Mouse (Mus musculus): ENCODE data around the gene Nol6.

Gene Nol6

DNA sequence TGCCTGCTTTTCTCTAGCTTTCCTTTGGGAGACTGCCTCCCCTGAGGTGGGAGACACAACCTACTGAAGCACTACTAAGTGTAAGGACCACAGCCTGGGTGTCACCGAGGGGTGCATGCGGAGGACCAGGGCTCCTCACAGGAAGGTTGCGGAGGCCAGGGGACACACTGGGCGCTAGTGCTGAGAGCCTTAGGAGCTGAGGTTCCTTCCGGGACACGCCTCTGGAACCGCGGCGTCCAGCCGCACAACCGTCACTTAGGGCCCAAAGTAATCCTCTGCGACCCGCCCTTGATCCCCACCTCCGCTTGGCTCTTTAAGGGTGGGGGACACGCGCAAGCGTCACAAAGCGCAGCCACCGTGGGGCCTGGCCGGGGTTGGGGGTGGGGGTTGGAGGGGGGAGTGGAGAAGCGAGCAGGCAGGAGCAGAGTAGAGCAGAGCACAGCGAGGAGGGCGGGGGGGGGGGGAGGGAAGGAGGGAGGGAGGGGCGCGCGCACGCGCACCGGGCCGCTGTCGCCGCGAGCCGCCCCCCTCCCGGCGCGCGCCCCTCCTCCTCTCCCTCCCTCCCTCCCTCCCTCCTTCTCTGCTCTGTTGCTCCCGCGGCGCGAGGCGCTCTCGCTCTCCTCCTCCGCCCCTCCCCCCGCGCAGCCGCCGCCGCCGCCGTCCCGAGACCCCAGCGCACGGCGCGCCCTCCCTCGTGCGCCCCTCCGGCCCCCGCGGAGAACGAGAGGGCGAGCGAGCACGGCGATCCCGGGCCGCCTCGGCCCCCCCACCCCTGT lies 10.9 kb upstream of the Nol6 start:
- ChIA-PET CTCF (interaction anchor here in 3 of 4 experiments (0.7 to 1.8 kb wide), 10 partner anchors 11 to 255 kb away, joined by 3 to 7 read pairs (median 4); partner anchors contain the start of gene Nol6 (in 1 of the 3)), POLR2A (interaction anchor here (0.5 to 3.4 kb wide), 79 partner anchors 8 to 605 kb away, joined by 3 to 45 read pairs (median 4); partner anchors contain the start of genes Nol6 (in 3 of the 4), Aqp3 (in 1 of the 4), Bag1 (in 1 of the 4) and Chmp5 (in 1 of the 4))

DNA sequence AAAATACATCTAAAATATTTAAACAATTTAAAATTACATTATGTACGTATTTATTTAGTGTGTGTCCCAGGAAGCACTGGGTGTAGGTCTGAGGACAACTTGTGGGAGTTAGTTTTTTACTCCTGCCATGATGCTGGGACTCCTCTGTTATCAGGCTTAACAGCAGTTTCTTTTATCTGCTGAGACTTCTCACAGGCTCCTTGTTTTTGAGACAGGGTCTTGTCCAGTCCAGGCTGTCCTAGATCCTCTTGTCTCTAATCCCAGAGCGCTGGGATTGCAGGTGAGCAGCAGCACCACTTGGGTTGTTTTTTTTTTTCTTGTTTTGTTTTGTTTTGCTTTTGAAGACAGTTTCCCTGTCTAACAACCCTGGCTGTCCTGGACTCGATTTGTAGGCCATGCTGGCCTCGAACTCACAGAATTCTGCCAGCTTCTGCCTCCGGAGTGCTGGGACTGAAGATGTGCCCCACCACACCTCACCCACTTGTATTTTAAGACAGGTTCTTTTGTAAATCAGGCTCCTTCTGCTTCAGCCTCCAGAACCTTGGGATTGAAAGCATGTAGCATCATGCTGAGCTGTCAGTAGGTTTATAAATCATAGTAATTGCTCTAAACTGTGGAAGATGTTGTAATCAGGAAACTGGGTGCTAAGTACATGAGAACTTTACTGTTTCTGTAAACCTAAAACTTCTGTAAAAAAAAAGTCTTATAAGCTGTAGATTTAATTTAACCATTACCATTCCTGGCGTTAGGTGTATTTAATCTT lies 9.5 kb upstream of the Nol6 start:
- ChIA-PET CTCF (interaction anchor here in 1 of 4 experiments (1.1 to 1.8 kb wide), 3 partner anchors 23 to 83 kb away, joined by 4 to 7 read pairs (median 4); no protein-coding TSS in a partner anchor), POLR2A (interaction anchor here (0.6 to 3.4 kb wide), 38 partner anchors 9 to 370 kb away, joined by 3 to 45 read pairs (median 5); partner anchors contain the start of genes Nol6 (in 4 of the 4), Aqp3 (in 1 of the 4) and Ubap2 (in 1 of the 4))

DNA sequence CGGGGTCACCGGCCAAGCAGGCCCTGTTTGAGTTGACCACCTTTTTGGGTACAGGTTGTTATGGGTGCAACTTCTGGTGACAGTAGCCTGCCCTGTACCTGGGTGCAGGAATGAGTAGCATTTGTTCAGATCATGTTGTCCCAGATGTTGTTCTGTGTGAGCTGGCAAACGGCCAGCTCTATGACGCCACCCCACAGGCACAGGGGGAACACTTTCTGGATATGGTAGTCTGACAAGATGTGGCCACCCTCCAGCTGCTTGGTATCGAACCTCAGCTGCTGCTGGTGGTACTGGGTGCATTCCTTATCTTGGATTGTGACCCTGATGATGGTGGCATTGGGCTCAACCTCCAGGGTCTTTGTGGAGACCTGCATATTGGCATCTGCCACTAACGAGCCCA lies 8.2 kb upstream of the Nol6 start:
- POLR2A ChIA-PET: interaction anchor here in 2 of 4 experiments (0.7 to 3.0 kb wide), 6 partner anchors 8 to 209 kb away, joined by 3 to 27 read pairs (median 4); partner anchors contain the start of gene Nol6 (in 2 of the 2)

DNA sequence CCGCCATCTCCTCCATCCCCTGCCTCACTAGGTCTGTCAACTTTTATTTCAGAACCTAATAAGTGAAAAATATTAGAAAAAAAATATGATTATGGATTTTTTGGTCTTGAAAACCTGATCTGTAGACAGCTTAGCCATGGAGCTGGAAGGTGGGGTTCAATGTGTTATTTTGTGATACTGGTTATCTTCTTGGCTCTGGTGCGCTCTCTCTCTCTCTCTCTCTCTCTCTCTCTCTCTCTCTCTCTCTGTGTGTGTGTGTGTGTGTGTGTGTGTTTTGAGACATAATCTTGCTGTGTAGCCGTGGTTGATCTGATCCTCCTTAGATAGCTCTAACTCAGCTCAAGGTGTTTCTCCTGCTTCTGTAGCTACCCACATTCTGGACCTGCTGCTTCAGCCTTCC lies 5.6 kb upstream of the Nol6 start:
- POLR2A ChIA-PET: interaction anchor here (0.6 to 2.9 kb wide), 26 partner anchors 12 to 1892 kb away, joined by 3 to 20 read pairs (median 5); partner anchors contain the start of genes Aqp3 (in 1 of the 4), Ubap1 (in 1 of the 4) and Ubap2 (in 1 of the 4)
- CTCF ChIA-PET: interaction anchor here (0.6 to 2.9 kb wide), 46 partner anchors 9 to 423 kb away, joined by 3 to 40 read pairs (median 4); partner anchors contain the start of gene Ubap1 (in 1 of the 4)

More for the DNA sequence above, 8.2 kb upstream of the Nol6 start:
- CTCF ChIA-PET: interaction anchor here in 1 of 4 experiments (1.8 kb wide), 1 partner anchor 33 kb away, joined by 5 read pairs; no protein-coding TSS in a partner anchor

DNA sequence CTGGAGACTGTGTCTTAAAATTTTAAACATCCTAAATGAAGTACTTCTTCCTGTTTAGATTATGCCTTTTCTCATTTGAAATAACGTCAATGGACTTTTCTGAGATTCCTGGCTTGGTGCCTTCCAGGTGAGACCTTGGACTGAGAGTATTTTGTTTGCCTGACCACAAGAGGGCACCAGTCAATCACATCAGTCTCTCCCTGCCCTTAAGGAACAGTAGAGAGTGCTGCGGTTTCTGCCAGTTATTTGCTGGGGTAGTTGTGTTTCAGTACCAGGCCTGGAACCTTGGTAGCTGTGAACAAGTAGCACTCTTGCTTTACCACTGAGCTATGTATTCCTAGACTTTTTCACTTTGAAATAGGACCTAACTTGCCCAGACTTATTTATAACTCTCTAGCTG lies 5.2 kb upstream of the Nol6 start:
- ChIA-PET POLR2A (interaction anchor here (0.6 to 2.9 kb wide), 26 partner anchors 13 to 220 kb away, joined by 3 to 20 read pairs (median 4); partner anchors contain the start of genes Aqp3 (in 1 of the 4), Ubap1 (in 1 of the 4) and Ubap2 (in 1 of the 4)), CTCF (interaction anchor here (0.6 to 2.9 kb wide), 40 partner anchors 10 to 423 kb away, joined by 3 to 40 read pairs (median 4); partner anchors contain the start of gene Ubap1 (in 1 of the 4))

DNA sequence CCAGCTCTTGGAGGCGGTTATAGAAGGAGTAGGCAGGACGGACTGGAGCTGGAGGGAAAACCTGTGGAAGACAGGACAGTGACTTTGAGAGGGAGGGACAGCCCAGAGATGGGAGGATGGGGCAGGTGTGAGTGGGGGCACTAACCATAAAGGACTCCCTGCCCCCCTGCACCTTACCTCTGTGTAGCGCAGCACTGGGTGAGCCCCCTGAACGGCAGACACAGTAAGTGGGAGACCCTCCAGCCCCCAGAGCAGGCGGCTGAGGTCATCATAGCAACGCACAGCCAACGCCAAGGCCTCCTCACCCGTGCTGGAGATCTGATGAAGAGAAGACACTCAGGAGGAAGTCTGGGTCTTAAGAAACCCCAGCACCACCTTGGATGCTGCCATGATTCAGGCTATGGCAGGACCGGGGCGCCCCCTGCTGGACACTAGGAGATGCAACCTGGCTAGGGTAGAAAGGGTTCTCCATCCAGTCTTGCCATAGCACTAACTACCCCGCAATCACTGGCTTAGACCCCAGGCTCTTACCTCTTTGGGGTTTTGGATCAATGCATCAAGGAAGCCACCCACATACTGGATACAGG lies 5.5 kb downstream of the Nol6 start:
- ChIA-PET CTCF (interaction anchor here (0.5 to 8.3 kb wide), 19 partner anchors 9 to 167 kb away, joined by 3 to 97 read pairs (median 5); no protein-coding TSS in a partner anchor), POLR2A (interaction anchor here in 3 of 4 experiments (0.8 to 3.1 kb wide), 13 partner anchors 11 to 156 kb away, joined by 3 to 27 read pairs (median 4); partner anchors contain the start of gene Ubap2 (in 1 of the 3))

DNA sequence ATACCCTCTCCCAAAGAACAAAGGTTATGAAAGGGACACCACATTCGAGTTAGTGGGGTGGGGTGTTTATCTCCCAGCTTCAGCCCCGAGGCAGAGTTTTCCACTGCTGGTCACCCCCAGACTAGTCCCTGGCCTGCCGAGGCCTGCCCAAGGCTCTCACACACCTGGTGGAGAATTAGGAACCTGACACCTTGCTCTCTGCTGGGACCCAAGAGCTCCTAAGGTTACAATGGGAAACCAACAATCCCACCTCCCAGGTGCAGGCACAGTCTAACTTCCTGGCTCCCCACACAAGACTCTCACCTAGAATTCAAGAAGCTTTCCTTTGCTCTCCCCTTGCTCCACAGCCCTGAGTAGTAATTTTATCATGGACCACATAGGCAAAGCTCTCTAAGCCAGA lies 7.4 kb downstream of the Nol6 start:
- CTCF ChIA-PET: interaction anchor here (0.7 to 8.3 kb wide), 6 partner anchors 43 to 66 kb away, joined by 3 to 97 read pairs (median 14); no protein-coding TSS in a partner anchor
- POLR2A ChIA-PET: interaction anchor here in 3 of 4 experiments (0.5 to 3.7 kb wide), 20 partner anchors 11 to 84 kb away, joined by 3 to 27 read pairs (median 4); partner anchors contain the start of gene Aqp3 (in 2 of the 3)

DNA sequence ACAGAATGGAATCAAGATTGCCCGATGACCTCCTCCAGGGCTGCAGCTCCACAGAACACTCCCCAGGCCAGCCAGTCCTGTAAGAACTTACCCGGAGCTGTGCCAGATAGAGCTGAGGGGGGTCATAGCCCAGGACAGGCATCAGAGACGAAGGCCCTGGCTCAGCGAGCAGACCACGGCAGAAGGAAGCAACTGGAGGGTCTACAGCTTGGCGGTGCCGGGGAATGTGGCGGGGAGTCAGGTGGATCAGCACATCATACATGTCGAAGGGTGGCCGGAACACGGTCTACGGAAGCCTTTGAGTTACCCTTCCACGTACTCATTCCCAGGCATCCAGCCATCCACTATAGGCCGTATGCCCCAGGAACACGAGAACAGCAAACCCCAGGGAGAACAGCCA lies 8.5 kb downstream of the Nol6 start:
- ChIA-PET CTCF (interaction anchor here in 3 of 4 experiments (0.6 to 8.3 kb wide), 6 partner anchors 42 to 66 kb away, joined by 3 to 97 read pairs (median 8); no protein-coding TSS in a partner anchor), POLR2A (interaction anchor here in 3 of 4 experiments (0.6 to 5.4 kb wide), 27 partner anchors 8 to 83 kb away, joined by 3 to 28 read pairs (median 4); partner anchors contain the start of genes Aqp3 (in 3 of the 3) and Nol6 (in 2 of the 3))

DNA sequence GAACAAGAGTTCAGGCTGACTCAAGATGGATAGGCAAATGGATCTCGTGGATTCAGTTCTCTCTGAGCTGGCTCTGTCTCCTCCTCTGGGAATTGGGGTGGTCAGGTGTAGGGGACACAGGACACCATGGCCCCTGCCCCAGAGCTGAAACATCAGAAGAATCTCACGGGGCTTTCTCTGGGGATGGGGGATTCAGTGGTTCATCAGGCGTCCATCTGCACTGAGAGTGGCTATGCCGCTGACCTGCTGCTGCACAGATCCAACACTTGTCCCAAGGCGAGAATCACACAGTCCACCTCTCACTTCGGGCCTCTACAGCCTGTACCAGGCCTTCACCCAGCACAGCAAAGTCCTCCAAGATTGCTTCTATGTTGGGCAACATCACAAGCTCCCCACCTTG lies 9.2 kb downstream of the Nol6 start:
- ChIA-PET CTCF (interaction anchor here (0.6 to 8.3 kb wide), 12 partner anchors 14 to 66 kb away, joined by 3 to 97 read pairs (median 4); partner anchors contain the start of gene Aqp3 (in 1 of the 4)), POLR2A (interaction anchor here (0.6 to 5.4 kb wide), 23 partner anchors 9 to 80 kb away, joined by 3 to 28 read pairs (median 4); partner anchors contain the start of genes Aqp3 (in 2 of the 4) and Nol6 (in 2 of the 4))

DNA sequence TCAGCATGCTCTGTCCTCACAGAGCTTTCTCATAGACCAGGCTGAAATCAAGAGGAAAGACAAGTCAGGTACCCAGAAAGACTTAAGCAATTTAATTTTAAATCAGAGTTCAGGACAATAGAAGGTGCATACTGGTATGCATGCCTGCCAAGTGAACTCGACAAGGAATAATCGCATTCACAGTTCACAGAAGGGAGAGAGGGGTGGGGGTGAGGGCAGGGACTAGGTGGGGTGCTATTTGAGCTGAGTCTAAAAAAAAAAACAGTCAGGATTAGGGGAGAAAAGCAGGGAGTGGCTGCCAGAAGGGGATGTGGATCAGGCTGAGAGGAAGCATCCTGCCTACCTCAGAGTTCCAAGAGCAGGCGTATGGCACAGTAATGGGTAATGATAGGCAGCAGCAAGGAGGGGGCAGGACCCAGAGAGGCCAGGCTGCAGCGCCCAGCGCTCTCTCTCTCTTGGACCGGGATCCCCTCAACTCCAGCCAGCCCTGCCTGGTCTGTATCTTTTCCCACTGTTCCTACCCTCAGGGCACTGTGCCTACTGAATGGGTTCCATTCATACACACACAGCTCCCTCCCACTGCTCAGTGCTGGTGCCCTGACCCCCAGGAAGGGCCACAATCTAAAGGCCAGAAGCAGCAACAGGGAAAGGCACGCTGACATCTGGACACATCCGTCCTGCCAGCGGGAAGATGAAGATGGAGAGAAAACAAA lies 9.7 kb downstream of the Nol6 start:
- ChIA-PET POLR2A (interaction anchor here (0.6 to 5.4 kb wide), 22 partner anchors 8 to 98 kb away, joined by 3 to 28 read pairs (median 4); partner anchors contain the start of genes Aqp3 (in 2 of the 4) and Nol6 (in 2 of the 4)), CTCF (interaction anchor here (0.6 to 8.3 kb wide), 14 partner anchors 10 to 65 kb away, joined by 3 to 97 read pairs (median 4); partner anchors contain the start of genes Nol6 (in 2 of the 4) and Aqp3 (in 1 of the 4))

DNA sequence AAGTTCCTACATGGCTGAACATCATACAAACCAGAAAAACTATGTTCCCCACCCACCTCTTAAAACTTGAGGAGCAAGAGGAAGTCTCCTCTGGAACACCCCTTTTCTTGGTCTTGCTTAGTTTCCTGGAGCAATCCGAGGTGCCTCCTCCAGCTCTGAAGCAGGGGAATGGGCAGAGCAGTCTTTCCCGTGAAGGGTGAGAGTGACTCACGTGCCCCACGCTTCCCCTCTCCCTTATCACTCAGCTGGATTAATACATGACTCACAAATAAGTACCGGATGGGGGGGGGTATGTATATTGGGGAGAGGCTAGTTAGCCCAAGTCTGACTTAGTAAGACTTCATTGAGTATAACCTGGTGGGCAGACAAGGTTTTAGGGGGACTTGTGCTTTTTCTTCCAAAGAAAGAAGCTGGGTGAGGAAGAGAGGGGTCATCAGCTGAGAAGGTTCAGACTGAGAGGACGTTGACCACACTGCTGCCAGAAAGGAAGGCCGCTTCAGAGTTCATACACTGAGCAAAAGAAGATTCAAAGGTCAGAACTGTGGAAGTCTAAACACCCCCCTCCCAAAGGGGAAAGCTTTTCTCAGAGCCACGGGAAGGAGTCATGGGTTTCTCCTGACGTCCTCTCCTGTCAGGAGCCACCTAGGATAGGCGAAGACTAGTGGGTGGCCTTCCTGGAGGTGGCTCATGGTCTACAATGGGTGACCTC lies 15.4 kb downstream of the Nol6 start:
- POLR2A ChIA-PET: interaction anchor here in 3 of 4 experiments (0.7 to 3.0 kb wide), 19 partner anchors 9 to 201 kb away, joined by 3 to 14 read pairs (median 4); partner anchors contain the start of genes Aqp3 (in 3 of the 3) and Nol6 (in 1 of the 3)
- CTCF ChIA-PET: interaction anchor here (0.5 to 1.4 kb wide), 6 partner anchors 9 to 58 kb away, joined by 3 to 8 read pairs (median 3); no protein-coding TSS in a partner anchor

DNA sequence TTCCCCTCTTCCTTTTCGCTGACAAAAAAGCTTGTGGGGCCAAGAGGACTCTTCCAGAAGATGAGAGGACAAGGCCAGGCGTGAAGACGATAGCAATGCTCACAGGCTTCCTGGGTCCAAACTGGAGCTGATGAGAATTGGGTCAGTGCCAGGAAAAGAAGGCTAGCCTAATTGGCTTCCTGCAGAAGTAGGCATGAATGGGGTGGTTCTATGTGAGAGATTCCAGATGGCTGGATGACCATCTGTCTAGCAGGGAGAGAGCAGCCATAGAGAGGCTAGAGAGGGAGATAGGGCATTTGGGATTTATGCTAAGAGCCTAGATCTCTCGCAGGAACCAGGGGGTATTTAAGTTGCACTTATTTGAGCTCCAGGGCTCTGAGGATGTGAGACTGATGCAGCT lies 16.8 kb downstream of the Nol6 start:
- POLR2A ChIA-PET: interaction anchor here in 3 of 4 experiments (0.6 to 3.0 kb wide), 12 partner anchors 9 to 58 kb away, joined by 4 to 14 read pairs (median 6); partner anchors contain the start of genes Aqp3 (in 2 of the 3) and Nol6 (in 1 of the 3)
- CTCF ChIA-PET: interaction anchor here in 1 of 4 experiments (0.6 to 0.7 kb wide), 2 partner anchors 11 to 23 kb away, joined by 3 to 4 read pairs; no protein-coding TSS in a partner anchor

DNA sequence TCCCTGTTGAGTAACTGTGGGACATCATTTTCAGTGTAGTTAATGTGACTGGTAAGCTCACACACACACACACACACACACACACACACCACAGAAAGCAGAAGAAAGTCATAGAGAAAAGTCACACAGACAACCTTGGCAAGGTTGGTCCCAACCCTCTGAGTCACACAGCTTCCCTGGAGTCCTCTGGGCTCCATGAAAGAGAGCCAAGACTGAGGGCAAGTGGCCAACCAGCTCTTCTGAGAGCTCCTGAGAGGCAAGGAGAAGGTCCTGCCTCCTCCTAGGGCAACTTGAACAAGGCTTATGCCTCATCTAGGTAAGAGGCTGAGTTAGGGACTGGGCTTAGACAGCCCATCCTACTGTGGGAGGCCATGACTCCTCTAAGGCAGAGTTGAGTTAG lies 21.4 kb downstream of the Nol6 start:
- ChIA-PET POLR2A (interaction anchor here in 3 of 4 experiments (0.7 to 6.8 kb wide), 13 partner anchors 9 to 47 kb away, joined by 3 to 141 read pairs (median 3); partner anchors contain the start of genes Nol6 (in 2 of the 3) and Ube2r2 (in 1 of the 3)), CTCF (interaction anchor here in 3 of 4 experiments (0.9 to 2.0 kb wide), 4 partner anchors 36 to 52 kb away, joined by 3 to 6 read pairs (median 4); no protein-coding TSS in a partner anchor)

DNA sequence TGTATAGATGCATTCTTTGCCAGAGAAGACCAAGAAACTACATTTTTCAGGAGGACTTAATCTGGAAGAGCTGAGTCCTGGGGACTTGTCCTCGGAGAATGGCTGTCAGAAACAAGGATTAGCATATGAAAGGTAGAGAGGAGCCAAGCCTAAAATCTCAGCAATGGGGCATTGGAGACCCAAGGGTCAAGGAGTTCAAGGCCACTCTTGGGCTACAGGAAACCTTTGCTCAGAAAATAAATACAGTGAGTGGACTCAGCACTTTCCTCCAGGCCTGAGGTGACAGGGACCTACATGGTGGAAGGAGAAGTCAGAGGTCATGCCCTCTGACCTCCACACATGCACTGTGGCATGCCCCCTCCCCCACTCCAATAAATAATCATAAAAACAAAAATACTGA lies 23.3 kb downstream of the Nol6 start:
- ChIA-PET POLR2A (interaction anchor here (0.6 to 6.8 kb wide), 21 partner anchors 10 to 636 kb away, joined by 3 to 141 read pairs (median 7); partner anchors contain the start of gene Nol6 (in 1 of the 4)), CTCF (interaction anchor here in 3 of 4 experiments (0.6 to 2.0 kb wide), 8 partner anchors 23 to 452 kb away, joined by 3 to 6 read pairs (median 4); partner anchors contain the start of gene Nol6 (in 1 of the 3))

DNA sequence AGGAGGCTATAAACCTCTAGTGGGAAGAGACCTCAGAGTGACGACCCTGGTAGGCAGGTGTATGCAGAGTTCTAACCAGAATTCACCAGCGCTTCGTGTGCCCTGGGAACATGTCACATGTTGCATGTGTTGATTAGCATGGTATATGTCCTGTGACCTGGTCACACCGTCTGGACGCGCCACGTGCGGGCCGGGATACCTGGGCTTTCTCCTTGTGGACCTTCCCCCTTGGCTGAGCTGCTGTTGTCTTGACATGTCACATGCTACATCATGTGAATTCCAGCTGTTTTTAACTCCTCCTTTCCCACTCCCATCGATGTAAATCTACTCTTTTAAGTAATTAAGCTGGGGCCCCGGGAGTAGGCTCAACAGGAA lies 25.7 kb downstream of the Nol6 start:
- ChIA-PET POLR2A (interaction anchor here (0.6 to 6.8 kb wide), 81 partner anchors 9 to 404 kb away, joined by 3 to 141 read pairs (median 6); partner anchors contain the start of genes Nol6 (in 3 of the 4), AI464131 (in 1 of the 4), Bag1 (in 1 of the 4) and Chmp5 (in 1 of the 4)), CTCF (interaction anchor here in 3 of 4 experiments (0.6 to 1.7 kb wide), 7 partner anchors 11 to 93 kb away, joined by 3 to 5 read pairs (median 4); no protein-coding TSS in a partner anchor)

All from embryonic stem cell, embryonic (primary cell).